Mouse (Mus musculus) left cerebral cortex, postnatal 14 days (tissue): ENCODE data around the gene Kin. TPM values are rescaled to one million over a fixed set of nuclear protein-coding genes. Genes with fewer than 3 reads are reported as not detected.

ENCODE experiments used
- DNase-seq, 2 experiments: peaks; one replicate each; pipeline ENCODE4 v3.0.0; 2021 to 2022; ENCODE audit warnings: low spot score in 2 of 2, mixed read lengths in 1 of 2
- intact Hi-C: fragments of 180-260 bp; cut with DNase I; formaldehyde crosslinking; loops from one replicate; pipeline ENCODE4 v1.15.1; 2025
- long read RNA-seq, 2 experiments: library from polyadenylated mRNA; stranded (forward); transcript quantifications; one replicate each; pipeline ENCODE4 v2.0.0; 2021
- total RNA-seq, 2 experiments: library from RNA; stranded (reverse); gene quantifications; 2 replicates each; pipeline ENCODE4 v1.2.3; 2021

Kin gene
- 10 to 100 TPM; 11.1 to 13.4 TPM for total RNA-seq
- long read RNA-seq, experiment 1, transcript Kin-201 (5 exons, 1,472 nt): major isoform, 9 of 11 reads
- long read RNA-seq, experiment 1, partial matches to known transcripts: 0 of 11 reads
- long read RNA-seq, experiment 1, other reads (novel, unspliced or antisense): 2 of 11 reads
- long read RNA-seq, experiment 2, partial matches to known transcripts: 1 of 5 reads
- long read RNA-seq, experiment 2, other reads (novel, unspliced or antisense): 0 of 5 reads

- peak; percentile 98 for DNase-seq
- intact Hi-C loops: no loop called here
These were observed at the start of gene Kin, which contains the start of gene Atp5c1 for GRCm38 (mm10) chr2:10080310-10081010. TSS of gene Kin (plus strand) at chr2:10080593. TSS of gene Atp5c1 (minus strand) at chr2:10080510.

- intact Hi-C loops: no loop called here
- no peak for DNase-seq
These were observed 46.7 kb upstream of the Kin start for GRCm38 (mm10) chr2:10033684-10034083.

- DNase-seq: no peak
- intact Hi-C loops: no loop called here
These were observed 45.4 kb upstream of the Kin start for GRCm38 (mm10) chr2:10034976-10035375.

- DNase-seq: peak in 1 of 2 experiments; percentile 11
- intact Hi-C loops: no loop called here
These were observed 32.5 kb upstream of the Kin start for GRCm38 (mm10) chr2:10047758-10048436.

- peak; percentile 92 for DNase-seq
- intact Hi-C loops: no loop called here
These were observed 31.9 kb upstream of the Kin start, which contains the start of gene Taf3 for GRCm38 (mm10) chr2:10048461-10048860. TSS of gene Taf3 (minus strand) at chr2:10048596.

GRCm38 (mm10) chr2:10049456-10049855, 30.9 kb upstream of the Kin start:
- DNase-seq: no peak
- intact Hi-C loops: no loop called here

- intact Hi-C loops: no loop called here
- DNase-seq: peak; percentile 66 to 79
These were observed 29.5 kb upstream of the Kin start for GRCm38 (mm10) chr2:10050878-10051277.

GRCm38 (mm10) chr2:10051996-10052395, 28.4 kb upstream of the Kin start:
- intact Hi-C loops: no loop called here
- DNase-seq: no peak

- intact Hi-C loops: no loop called here
- no peak for DNase-seq
These were observed 21.6 kb upstream of the Kin start for GRCm38 (mm10) chr2:10058836-10059235.

- no peak for DNase-seq
- intact Hi-C loops: no loop called here
These were observed 8.6 kb upstream of the Kin start for GRCm38 (mm10) chr2:10071751-10072150.

GRCm38 (mm10) chr2:10074470-10074869, 5.9 kb upstream of the Kin start:
- intact Hi-C loops: no loop called here

GRCm38 (mm10) chr2:10076675-10077074, 3.7 kb upstream of the Kin start:
- DNase-seq: peak in 1 of 2 experiments; percentile 39
- intact Hi-C loops: no loop called here

More at GRCm38 (mm10) chr2:10074470-10074869, 5.9 kb upstream of the Kin start:
- no peak for DNase-seq

GRCm38 (mm10) chr2:10079745-10080309, 566 bp upstream of the Kin start:
- no peak for DNase-seq
- intact Hi-C loops: no loop called here

- intact Hi-C loops: no loop called here
- DNase-seq: no peak
These were observed 1.2 kb downstream of the Kin start for GRCm38 (mm10) chr2:10081453-10082080.

GRCm38 (mm10) chr2:10082737-10083136, 2.3 kb downstream of the Kin start:
- DNase-seq: no peak
- intact Hi-C loops: no loop called here

GRCm38 (mm10) chr2:10087256-10087850, 7.0 kb downstream of the Kin start:
- DNase-seq: no peak
- intact Hi-C loops: no loop called here

- DNase-seq: no peak
- intact Hi-C loops: no loop called here
These were observed 14.1 kb downstream of the Kin start for GRCm38 (mm10) chr2:10094327-10095100.

GRCm38 (mm10) chr2:10098598-10099215, 18.3 kb downstream of the Kin start:
- intact Hi-C loops: no loop called here
- DNase-seq: peak; percentile 71 to 73
